Mouse (Mus musculus) liver, adult 2 months (tissue): Measurements from ENCODE around the gene Atp5b. TPM values are rescaled to one million over a fixed set of nuclear protein-coding genes. Genes with fewer than 3 reads are reported as not detected.
A peak's percentile ranks its signal among the peaks of the same experiment; 100 is the strongest.

Source experiments
- DNase-seq: peaks from one replicate; pipeline ENCODE4 v3.0.0-alpha.2; 2011; ENCODE audit warnings: low read depth, low spot score; ENCODE audit errors: extremely low read depth
- H3K27ac ChIP-seq: fragments of 200-500 bp; replicated peaks from 2 replicates; pipeline ENCODE4 v1.5.1; 2012; ENCODE audit warnings: low read depth, mild to moderate bottlenecking, control low read depth, inconsistent platforms, low read length; ENCODE audit not compliant: insufficient read depth
- H3K27me3 ChIP-seq: fragments of 200-500 bp; 2 replicates; pipeline ENCODE4 v1.6.1; 2012; ENCODE audit warnings: mild to moderate bottlenecking, moderate library complexity, low read length, inconsistent platforms; ENCODE audit not compliant: control insufficient read depth, insufficient read depth
- H3K36me3 ChIP-seq: fragments of 200-500 bp; 2 replicates; pipeline ENCODE4 v1.6.1; 2012; ENCODE audit warnings: low read length, inconsistent platforms; ENCODE audit not compliant: control insufficient read depth, insufficient read depth
- H3K4me1 ChIP-seq: fragments of 200-500 bp; 2 replicates; pipeline ENCODE4 v1.6.1; 2011; ENCODE audit warnings: low read length; ENCODE audit not compliant: control insufficient read depth, insufficient read depth
- H3K4me3 ChIP-seq: fragments of 200-500 bp; 2 replicates; pipeline ENCODE4 v1.5.1; 2011; ENCODE audit warnings: low read depth, mild to moderate bottlenecking, control low read depth, low read length, moderate library complexity; ENCODE audit not compliant: insufficient read depth
- H3K79me2 ChIP-seq: fragments of 200-500 bp; 2 replicates; pipeline ENCODE4 v1.6.1; 2012; ENCODE audit warnings: inconsistent platforms, mild to moderate bottlenecking, low read length, moderate library complexity; ENCODE audit not compliant: control insufficient read depth, insufficient read depth
- H3K9ac ChIP-seq: fragments of 200-500 bp; 2 replicates; pipeline ENCODE4 v1.6.1; 2012; ENCODE audit warnings: low read depth, mild to moderate bottlenecking, control low read depth, inconsistent platforms, low read length
- CTCF ChIP-seq: fragments of 200-500 bp; IDR thresholded peaks from 2 replicates; pipeline ENCODE4 v1.5.1; 2011; ENCODE audit warnings: low read depth, low read length, control low read depth
- POLR2A ChIP-seq: fragments of 200-500 bp; IDR thresholded peaks from 2 replicates; pipeline ENCODE4 v1.6.1; 2011; ENCODE audit warnings: low read length, control low read depth; ENCODE audit not compliant: insufficient read depth; ENCODE audit errors: extremely low read depth
- WGBS: fragments of 180-500 bp; shearing (Covaris S2); methylation state at CpG from one replicate; pipeline ENCODE4 v1.1.7; 2018; 5-methylcytosine and 5-hydroxymethylcytosine counted together
- polyA plus RNA-seq: library from polyadenylated mRNA; depleted of rRNA; stranded (reverse); fragments of >200 nt; gene quantifications from 2 replicates; pipeline ENCODE4 v1.2.3, GENCODE M21; 2012
- total RNA-seq: library from RNA; depleted of rRNA; stranded (reverse); fragments of >200 nt; gene quantifications from 2 replicates; pipeline ENCODE4 v1.2.3, GENCODE M21; 2014

The Atp5b gene
- total and polyA plus RNA-seq, 2 experiments = 1,653 to 2,841 TPM

- under 1% methylated on average over 68 of the region's 88 CpGs for WGBS
Measured at GRCm38 (mm10) chr10:128092506-128093495, 9.7 kb downstream of the Atp5b start.

GRCm38 (mm10) chr10:128093496-128094294, 10.6 kb downstream of the Atp5b start:
- Histone ChIP-seq H3K4me1 (peaks cover 14% of the 10 kb centered on the region), H3K4me3 (peak overlapping the region; percentile 90), H3K79me2 (peaks cover 9% of the 10 kb centered on the region), H3K36me3 (peaks cover 14% of the 10 kb centered on the region), H3K27ac (peak overlapping the region; percentile 97), H3K27me3 (no peaks in the 10 kb centered on the region), H3K9ac (peak overlapping the region; percentile 89)
- 22% methylated on average over 13 of the region's 13 CpGs for WGBS
- peak; percentile 39 for DNase-seq
- TF ChIP-seq CTCF = no peak
- no peak for TF ChIP-seq POLR2A

More at GRCm38 (mm10) chr10:128092506-128093495, 9.7 kb downstream of the Atp5b start:
- Histone ChIP-seq H3K4me3 (peak overlapping the region; percentile 90), H3K79me2 (peaks cover 8% of the 10 kb centered on the region), H3K27me3 (no peaks in the 10 kb centered on the region), H3K36me3 (peaks cover 20% of the 10 kb centered on the region), H3K4me1 (peaks cover 13% of the 10 kb centered on the region), H3K9ac (peak overlapping the region; percentile 89), H3K27ac (peak overlapping the region; percentile 97)
- DNase-seq = peak; percentile 64
- TF ChIP-seq CTCF (peak; percentile 51; the same call in 1 of the 2 replicates), POLR2A (0 out of 2 replicates have a peak, but pooled peaks have one; percentile 39)

GRCm38 (mm10) chr10:128094340-128094968, 11.4 kb downstream of the Atp5b start:
- 11% methylated on average over 19 of the region's 19 CpGs for WGBS
- peak overlapping the region; percentile 56 for H3K27ac ChIP-seq
- H3K27me3 ChIP-seq = no peaks in the 10 kb centered on the region
- peak overlapping the region; percentile 12; the same call in 1 of the 2 replicates for H3K9ac ChIP-seq
- H3K79me2 ChIP-seq = peaks cover 13% of the 10 kb centered on the region
- H3K4me1 ChIP-seq = peaks cover 14% of the 10 kb centered on the region
- peaks cover 6% of the 10 kb centered on the region for H3K36me3 ChIP-seq
- H3K4me3 ChIP-seq = peak overlapping the region; percentile 7; the same call in 1 of the 2 replicates
- TF ChIP-seq POLR2A (0 out of 2 replicates have a peak, but pooled peaks have one; percentile 12), CTCF (no peak)
- DNase-seq = peak; percentile 87

GRCm38 (mm10) chr10:128095003-128095636, 12.0 kb downstream of the Atp5b start:
- Histone ChIP-seq H3K9ac (no peak overlapping the region), H3K4me1 (peaks cover 14% of the 10 kb centered on the region)
- 39% methylated on average over 9 of the region's 9 CpGs for WGBS

GRCm38 (mm10) chr10:128096313-128096692, 13.2 kb downstream of the Atp5b start:
- 31% methylated on average over 4 of the region's 4 CpGs for WGBS
- no peak for TF ChIP-seq CTCF
- TF ChIP-seq POLR2A = no peak
- Histone ChIP-seq H3K4me3 (no peak overlapping the region), H3K9ac (no peak overlapping the region), H3K27me3 (no peaks in the 10 kb centered on the region), H3K4me1 (peaks cover 14% of the 10 kb centered on the region), H3K27ac (0 out of 2 replicates have a peak overlapping the region, but pooled peaks have one; percentile 3), H3K36me3 (no peaks in the 10 kb centered on the region), H3K79me2 (peaks cover 16% of the 10 kb centered on the region)
- no peak for DNase-seq

More at GRCm38 (mm10) chr10:128095003-128095636, 12.0 kb downstream of the Atp5b start:
- peaks cover 15% of the 10 kb centered on the region for H3K79me2 ChIP-seq
- H3K4me3 ChIP-seq = no peak overlapping the region
- DNase-seq = no peak
- H3K27ac ChIP-seq = peak overlapping the region; percentile 56
- TF ChIP-seq CTCF = no peak
- TF ChIP-seq POLR2A = no peak
- H3K36me3 ChIP-seq = no peaks in the 10 kb centered on the region
- no peaks in the 10 kb centered on the region for H3K27me3 ChIP-seq
